Mouse (Mus musculus) c-Kit-positive CD71-negative TER-119-negative erythroid progenitor cells, embryonic 14.5 days (primary cell): ENCODE data around the gene Olfr1002.
"Not testable (repeated sequence)": the region's sequence is repeated elsewhere in the genome, so short reads cannot be mapped to it uniquely, and the experiment has no call there.

Experiments
- DNase-seq: peaks from one replicate; pipeline ENCODE4 v3.0.0-alpha.2; 2013; ENCODE audit warnings: low read depth

Olfr1002 gene

DNA sequence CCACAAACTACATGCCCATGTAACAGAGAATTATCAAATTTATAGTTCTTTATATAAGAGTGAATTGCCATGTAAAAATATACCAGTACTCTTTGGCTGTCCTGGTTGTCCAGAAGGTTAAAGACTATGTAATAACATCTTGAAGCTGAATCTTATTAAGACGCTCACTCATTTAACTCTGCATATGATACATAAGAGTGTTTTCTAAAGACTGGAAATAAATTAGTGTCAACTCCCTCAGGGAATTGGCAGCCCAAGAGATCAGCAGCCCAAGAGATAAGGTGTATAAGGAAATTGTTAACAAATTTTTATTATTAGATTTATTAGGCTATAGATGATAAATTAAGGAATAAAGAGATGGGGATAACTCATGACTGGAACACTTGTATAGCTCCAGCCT is at the start of gene Olfr1002:
TSS of gene Olfr1002 (minus strand) at position 101 of the 400 bp plus-strand sequence.
- DNase-seq: no peak

DNA sequence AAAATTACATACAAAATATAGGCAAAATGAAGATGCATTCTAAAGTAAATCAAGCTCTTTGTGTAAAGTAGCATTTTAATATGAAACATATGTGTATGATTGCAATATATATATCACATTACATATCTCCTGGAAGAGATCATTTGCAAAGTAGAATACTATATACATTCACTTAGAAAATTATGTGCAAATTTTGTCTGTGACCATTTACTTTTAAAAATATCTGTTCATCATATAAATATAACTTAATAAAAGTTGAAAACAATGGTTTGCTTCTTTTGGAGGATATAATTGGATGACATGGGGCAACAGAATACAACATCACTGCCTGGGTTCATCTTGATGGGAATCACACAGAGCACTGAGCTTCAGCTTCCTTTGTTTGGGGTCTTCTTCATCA is 38.6 kb upstream of the Olfr1002 start, which contains the start of gene Olfr1008:
TSS of gene Olfr1008 (plus strand) at position 301 of the 400 bp plus-strand sequence.
- DNase-seq: no peak

GRCm38 (mm10) chr2:85678667-85679066 is 28.2 kb upstream of the Olfr1002 start, which contains the start of gene Olfr1006:
Gene Olfr1006, minus strand, starts transcription at chr2:85678767.
- DNase-seq: no peak

GRCm38 (mm10) chr2:85664355-85664754 is 13.9 kb upstream of the Olfr1002 start, which contains the start of gene Olfr154:
Gene Olfr154, minus strand, starts transcription at chr2:85664455.
- not testable (repeated sequence) for DNase-seq

DNA sequence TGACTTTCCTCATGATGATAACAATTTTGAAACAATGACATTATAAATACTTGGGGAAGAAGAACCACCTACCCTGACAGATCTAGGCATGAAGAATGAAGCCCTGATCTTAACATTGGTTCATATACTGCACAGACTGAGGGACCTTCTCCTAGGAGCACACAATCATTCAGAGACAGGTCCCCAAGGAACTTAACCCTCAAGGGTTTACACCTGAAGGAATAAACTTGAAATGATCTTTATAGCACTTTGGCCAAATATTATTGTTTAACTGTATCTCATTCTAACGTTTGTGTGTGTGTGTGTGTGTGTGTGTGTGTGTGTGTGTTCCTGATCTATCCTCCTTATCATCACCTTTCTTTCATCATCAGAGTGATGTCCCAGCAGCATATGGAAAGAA is 38.7 kb downstream of the Olfr1002 start, which contains the start of gene Olfr1000:
TSS of gene Olfr1000 (minus strand) at position 101 of the 400 bp plus-strand sequence.
- DNase-seq: no peak
